Mouse (Mus musculus): Measurements from ENCODE around the gene Car5b. TPM values are rescaled to one million over a fixed set of nuclear protein-coding genes. Genes with fewer than 3 reads are reported as not detected.

The Car5b gene
- polyA plus RNA-seq, 1 experiment from 2014 or later = 0.19 TPM

DNA sequence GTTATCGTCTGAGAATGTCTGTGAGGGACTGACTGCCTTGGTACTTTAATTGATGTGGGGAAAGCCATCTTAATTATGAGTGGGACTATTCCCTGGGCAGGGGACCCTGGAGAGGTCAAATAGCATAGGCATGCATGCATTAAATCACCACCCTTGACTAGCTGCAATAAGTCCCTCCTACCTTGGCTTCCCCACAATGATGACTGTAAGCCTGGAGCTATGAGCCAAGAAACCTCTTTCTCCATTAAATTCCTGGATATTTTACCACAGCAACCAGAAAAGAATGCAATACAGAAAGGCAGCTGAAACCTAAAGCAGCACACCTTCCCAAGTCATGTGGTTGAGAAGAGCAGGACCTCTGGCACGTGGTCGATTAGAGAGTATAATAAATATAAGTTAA, 83.4 kb downstream of the Car5b start:
- no peaks in the 10 kb centered on the region for H3K36me3 ChIP-seq (ENCODE audit: control insufficient read depth, insufficient read depth, low read length)
- H3K9me3 ChIP-seq (ENCODE audit: control insufficient read depth, low read length) = no peaks in the 10 kb centered on the region
- H3K4me3 ChIP-seq (ENCODE audit: low read depth, low read length) = no peak overlapping the region
- H3K9ac ChIP-seq (ENCODE audit: low read length) = no peak overlapping the region
- DNase-seq (ENCODE audit: low spot score) (no peak), ATAC-seq (ENCODE audit: insufficient read depth, low FRiP score, low TSS enrichment) (no peak)
- no peak overlapping the region for H3K27ac ChIP-seq (ENCODE audit: low read depth, low read length)
- no peaks in the 10 kb centered on the region for H3K27me3 ChIP-seq (ENCODE audit: control insufficient read depth, insufficient read depth, low read length)
- no peak overlapping the region for H3K4me2 ChIP-seq (ENCODE audit: low read depth)
- WGBS = 91% methylated on average over 3 of the region's 3 CpGs
- no peaks in the 10 kb centered on the region for H3K4me1 ChIP-seq (ENCODE audit: control insufficient read depth, insufficient read depth, low read length)

DNA sequence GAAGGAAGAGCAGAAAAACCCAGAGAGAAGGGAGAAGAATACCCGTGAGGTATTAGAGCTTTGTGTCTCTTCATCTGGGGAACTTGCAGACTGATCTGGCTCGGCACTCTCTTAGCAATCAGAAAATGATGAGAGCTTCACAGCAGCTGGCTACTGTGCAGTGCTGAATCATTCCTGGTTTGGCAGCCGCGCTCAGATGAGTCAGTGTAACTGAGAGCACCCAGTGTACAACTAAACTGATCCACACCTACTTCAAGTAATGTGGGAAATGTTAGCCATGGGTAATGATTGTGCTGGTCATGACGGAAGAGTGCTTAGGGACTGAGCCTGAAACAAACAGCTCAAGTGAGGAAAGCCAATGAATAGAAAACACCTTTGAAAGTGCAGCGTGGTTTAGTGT, 89.2 kb downstream of the Car5b start:
- Histone ChIP-seq H3K4me1 (ENCODE audit: control insufficient read depth, insufficient read depth, low read length) (no peaks in the 10 kb centered on the region), H3K9me3 (ENCODE audit: control insufficient read depth, low read length) (no peaks in the 10 kb centered on the region), H3K4me2 (ENCODE audit: low read depth) (no peak overlapping the region), H3K27ac (ENCODE audit: low read depth, low read length) (no peak overlapping the region), H3K9ac (ENCODE audit: low read length) (no peak overlapping the region), H3K27me3 (ENCODE audit: control insufficient read depth, insufficient read depth, low read length) (no peaks in the 10 kb centered on the region), H3K36me3 (ENCODE audit: control insufficient read depth, insufficient read depth, low read length) (no peaks in the 10 kb centered on the region; the same call in 1 of the 2 replicates), H3K4me3 (ENCODE audit: low read depth, low read length) (no peak overlapping the region)
- WGBS = 86% methylated on average over 6 of the region's 6 CpGs
- DNase-seq (ENCODE audit: low spot score) (no peak), ATAC-seq (ENCODE audit: insufficient read depth, low FRiP score, low TSS enrichment) (no peak)

GRCm38 (mm10) chrX:163934731-163935130, 93.1 kb downstream of the Car5b start:
- no peak overlapping the region for H3K4me2 ChIP-seq (ENCODE audit: low read depth)
- no peaks in the 10 kb centered on the region; the same call in 1 of the 2 replicates for H3K36me3 ChIP-seq (ENCODE audit: control insufficient read depth, insufficient read depth, low read length)
- H3K27ac ChIP-seq (ENCODE audit: low read depth, low read length) = no peak overlapping the region
- no peaks in the 10 kb centered on the region for H3K4me1 ChIP-seq (ENCODE audit: control insufficient read depth, insufficient read depth, low read length)
- no peak overlapping the region for H3K4me3 ChIP-seq (ENCODE audit: low read depth, low read length)
- no peaks in the 10 kb centered on the region for H3K9me3 ChIP-seq (ENCODE audit: control insufficient read depth, low read length)
- H3K27me3 ChIP-seq (ENCODE audit: control insufficient read depth, insufficient read depth, low read length) = no peaks in the 10 kb centered on the region
- WGBS = 85% methylated on average over 8 of the region's 8 CpGs
- DNase-seq (ENCODE audit: low spot score) (no peak), ATAC-seq (ENCODE audit: insufficient read depth, low FRiP score, low TSS enrichment) (no peak)
- H3K9ac ChIP-seq (ENCODE audit: low read length) = no peak overlapping the region

DNA sequence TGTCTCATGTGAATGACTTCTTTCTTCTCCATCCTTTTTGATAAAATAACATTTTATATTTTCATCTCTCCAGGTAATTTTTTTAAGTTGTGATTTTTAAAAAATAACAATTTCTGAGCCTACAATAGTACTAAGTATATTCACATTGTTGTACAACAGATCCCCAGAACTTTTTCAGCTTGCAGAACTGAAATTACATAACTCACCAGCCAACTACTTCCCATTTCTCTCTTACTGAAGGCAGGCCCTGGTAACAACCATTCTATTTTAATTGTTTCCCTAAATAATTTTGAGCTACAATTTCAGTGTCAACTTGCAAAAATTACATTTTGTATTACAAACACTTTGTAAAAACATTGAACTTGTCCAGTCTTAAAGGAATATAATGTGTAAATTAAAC, 98.2 kb downstream of the Car5b start:
- no peak for ATAC-seq (ENCODE audit: insufficient read depth, low FRiP score, low TSS enrichment)
- Histone ChIP-seq H3K4me3 (ENCODE audit: low read depth, low read length) (no peak overlapping the region), H3K9ac (ENCODE audit: low read length) (no peak overlapping the region), H3K27me3 (ENCODE audit: control insufficient read depth, insufficient read depth, low read length) (no peaks in the 10 kb centered on the region), H3K27ac (ENCODE audit: low read depth, low read length) (no peak overlapping the region), H3K4me1 (ENCODE audit: control insufficient read depth, insufficient read depth, low read length) (no peaks in the 10 kb centered on the region), H3K9me3 (ENCODE audit: control insufficient read depth, low read length) (no peaks in the 10 kb centered on the region), H3K36me3 (ENCODE audit: control insufficient read depth, insufficient read depth, low read length) (no peaks in the 10 kb centered on the region), H3K4me2 (ENCODE audit: low read depth) (no peak overlapping the region)
- DNase-seq (ENCODE audit: low spot score) = no peak

Other genes starting within 250 kb of the Car5b start
- 44.0 and 46.3 TPM in 2 replicates for gene Ap1s2, start 119.0 kb downstream of the Car5b start, polyA plus RNA-seq (2014; fragmentation: Nextera tagmentation; extraction: Ambion mirVana)
- gene Zrsr2, start 69.3 kb downstream of the Car5b start, polyA plus RNA-seq (2014; fragmentation: Nextera tagmentation; extraction: Ambion mirVana) = 45.6 and 49.2 TPM in 2 replicates
- gene Siah1b, start 48.5 kb upstream of the Car5b start, polyA plus RNA-seq (2014; fragmentation: Nextera tagmentation; extraction: Ambion mirVana) = 38.0 and 38.4 TPM in 2 replicates
- gene Cltrn, start 60.8 kb upstream of the Car5b start, polyA plus RNA-seq (2014; fragmentation: Nextera tagmentation; extraction: Ambion mirVana) = not detected in 2 replicates
- 0.13 and 0.14 TPM in 2 replicates for gene Ace2, start 111.3 kb upstream of the Car5b start, polyA plus RNA-seq (2014; fragmentation: Nextera tagmentation; extraction: Ambion mirVana)
- gene Bmx, start 230.2 kb upstream of the Car5b start, polyA plus RNA-seq (2014; fragmentation: Nextera tagmentation; extraction: Ambion mirVana) = 0.17 and 0.66 TPM in 2 replicates
- gene Pir, start 241.4 kb upstream of the Car5b start, polyA plus RNA-seq (2014; fragmentation: Nextera tagmentation; extraction: Ambion mirVana) = 4.6 and 5.3 TPM in 2 replicates